Mouse (Mus musculus): ENCODE data around the gene Piwil4.
"Not testable (repeated sequence)": the region's sequence is repeated elsewhere in the genome, so short reads cannot be mapped to it uniquely, and the experiment has no call there.

- not testable (repeated sequence) for TF ChIP-seq GATA1 (IDR thresholded peaks at IDR 0.05; ENCODE audit: borderline replicate concordance, low read length); FLI1 (IDR thresholded peaks at IDR 0.05; ENCODE audit: low read length)
These were observed 68.6 kb downstream of the Piwil4 start for GRCm38 (mm10) chr9:14671965-14672364.

Measured in megakaryocyte, embryonic 14.5 days (primary cell).